Mouse (Mus musculus): ENCODE results near the gene Cyp2d9.

- TF ChIP-seq CTCF (IDR thresholded peaks at IDR 0.05; ENCODE audit: low read depth) (no peak), EP300 (IDR thresholded peaks at IDR 0.05; ENCODE audit: low read depth) (no peak)
Measured at GRCm38 (mm10) chr15:82445196-82445595, 12.0 kb downstream of the Cyp2d9 start.
